In genomic region chr4:120104599-120104998, GRCm38 (mm10) we compare ENCODE assay signal across 10 mouse cellular contexts. TPM values are rescaled to one million over a fixed set of nuclear protein-coding genes. Genes with fewer than 3 reads are reported as not detected.
DNase-seq lines count a peak whose midpoint lies in the region; ATAC-seq and TF ChIP-seq lines count a peak whose summit lies in the region.
"Had no signal": no experiment of that assay in that cellular context is flagged by ENCODE, and none has a peak within 500 bp of the region (broad histone marks: within the 10 kb centered on the region; RNA-seq: fewer than 3 reads in every experiment).

No protein-coding gene starts in this region.

- 0 out of 2 replicates have a peak, but pooled peaks have one; percentile 19 for ATAC-seq in forebrain, embryonic 13.5 days
- no peak for ATAC-seq in forebrain, embryonic 16.5 days

- H3K4me1 ChIP-seq in forebrain, embryonic 13.5 days, result no peaks in the 10 kb centered on the region
- H3K4me1 ChIP-seq in forebrain, embryonic 16.5 days (replicated peaks; ENCODE audit: control insufficient read depth, insufficient read depth, low read length), result no peaks in the 10 kb centered on the region
- no peaks in the 10 kb centered on the region for H3K4me1 ChIP-seq in E14TG2a.4 (replicated peaks; ENCODE audit: low read depth, low read length)
- H3K4me1 ChIP-seq: heart, embryonic 15.5 days had no signal

- H3K9me3 ChIP-seq in forebrain, embryonic 13.5 days (replicated peaks), result no peaks in the 10 kb centered on the region
- 0 out of 2 replicates have a peak, but pooled peaks cover 2% of the 10 kb centered on the region for H3K9me3 ChIP-seq in forebrain, embryonic 16.5 days (ENCODE audit: control insufficient read depth, low read length)
- peaks cover 11% of the 10 kb centered on the region for H3K9me3 ChIP-seq in E14TG2a.4 (ENCODE audit: low read length)
- H3K9me3 ChIP-seq: heart, embryonic 15.5 days had no signal

- H3K27ac ChIP-seq in forebrain, embryonic 13.5 days, result no peak overlapping the region
- no peak overlapping the region for H3K27ac ChIP-seq in forebrain, embryonic 16.5 days (ENCODE audit: low read length)
- H3K27ac ChIP-seq: heart, embryonic 15.5 days had no signal

- no peaks in the 10 kb centered on the region for H3K27me3 ChIP-seq in forebrain, embryonic 13.5 days
- no peaks in the 10 kb centered on the region for H3K27me3 ChIP-seq in forebrain, embryonic 16.5 days (replicated peaks; ENCODE audit: control insufficient read depth, insufficient read depth, low read length)
- peaks cover 2% of the 10 kb centered on the region; the same call in 1 of the 2 replicates for H3K27me3 ChIP-seq in E14TG2a.4 (ENCODE audit: insufficient read depth, low read length)
- H3K27me3 ChIP-seq in splenic B cell, adult 2 months (ENCODE audit: control insufficient read depth, insufficient read depth, low read length, poor library complexity, severe bottlenecking), result no peaks in the 10 kb centered on the region
- H3K27me3 ChIP-seq: heart, embryonic 15.5 days had no signal

- WGBS in forebrain, embryonic 13.5 days, result 51% methylated on average over 5 of the region's 5 CpGs
- 59% methylated on average over 5 of the region's 5 CpGs for WGBS in forebrain, embryonic 16.5 days

- H3K36me3 ChIP-seq in forebrain, embryonic 13.5 days (ENCODE audit: poor library complexity, severe bottlenecking), result no peaks in the 10 kb centered on the region
- no peaks in the 10 kb centered on the region for H3K36me3 ChIP-seq in forebrain, embryonic 16.5 days (ENCODE audit: control insufficient read depth, insufficient read depth)
- H3K36me3 ChIP-seq in E14TG2a.4 (ENCODE audit: insufficient read depth, low read length), result no peaks in the 10 kb centered on the region
- no peaks in the 10 kb centered on the region for H3K36me3 ChIP-seq in splenic B cell, adult 2 months (ENCODE audit: control insufficient read depth, insufficient read depth, low read length, poor library complexity, severe bottlenecking)
- H3K36me3 ChIP-seq: G1E; heart, embryonic 15.5 days had no signal

- H3K4me3 ChIP-seq in forebrain, embryonic 13.5 days, result no peak overlapping the region
- no peak overlapping the region for H3K4me3 ChIP-seq in forebrain, embryonic 16.5 days (replicated peaks; ENCODE audit: low read length)
- H3K4me3 ChIP-seq in E14TG2a.4 (replicated peaks; ENCODE audit: low read length), result no peak overlapping the region
- H3K4me3 ChIP-seq: heart, embryonic 15.5 days had no signal

- no peak overlapping the region for H3K4me2 ChIP-seq in forebrain, embryonic 13.5 days
- no peak overlapping the region for H3K4me2 ChIP-seq in forebrain, embryonic 16.5 days (ENCODE audit: low read length)
- H3K4me2 ChIP-seq: heart, embryonic 15.5 days had no signal

- no peak overlapping the region for H3K9ac ChIP-seq in forebrain, embryonic 13.5 days
- H3K9ac ChIP-seq in forebrain, embryonic 16.5 days (replicated peaks; ENCODE audit: low read depth, low read length), result no peak overlapping the region
- H3K9ac ChIP-seq: heart, embryonic 15.5 days had no signal

- TF ChIP-seq CTCF in E14TG2a.4 (conservative IDR thresholded peaks at IDR 0.05; ENCODE audit: low read length), result peak; percentile 44

- peak; percentile 61 for DNase-seq in cerebellum, adult 11-12 months
- peak; percentile 67 for DNase-seq in gastrocnemius, adult 18-20 months (ENCODE audit: low spot score)
- DNase-seq in layer of hippocampus, adult 9-10 months (ENCODE audit: low spot score), result peak; percentile 54
- DNase-seq in mesoderm, embryonic 11.5 days (ENCODE audit: low read depth, low spot score), result peak; percentile 54
- DNase-seq in splenic B cell, adult 2 months (ENCODE audit: low read depth, low spot score), result peak; percentile 82

RNA-seq across cellular contexts. Expression of gene AL607142.1, which starts 39.8 kb away (rescaled TPM):
- not detected in 2 replicates for polyA plus RNA-seq in forebrain, embryonic 13.5 days (2015; fragmentation: Nextera tagmentation; extraction: Ambion mirVana)
- polyA plus RNA-seq in forebrain, embryonic 16.5 days (2015; fragmentation: Nextera tagmentation; extraction: Ambion mirVana), result not detected in 2 replicates
- total RNA-seq in gastrocnemius, adult 18-20 months (2021), result not detected
- total RNA-seq: G1E had no signal
- polyA plus RNA-seq: G1E; heart, embryonic 15.5 days had no signal

RNA-seq across cellular contexts. Expression of gene Edn2, which starts 56.4 kb away (rescaled TPM):
- polyA plus RNA-seq in forebrain, embryonic 13.5 days (2015; fragmentation: Nextera tagmentation; extraction: Ambion mirVana), result 0.18 and 0.31 TPM in 2 replicates
- 0.38 TPM in 1 of 2 replicates, not detected in the other for polyA plus RNA-seq in forebrain, embryonic 16.5 days (2015; fragmentation: Nextera tagmentation; extraction: Ambion mirVana)
- total RNA-seq in gastrocnemius, adult 18-20 months (2021), result not detected
- total RNA-seq: G1E had no signal
- polyA plus RNA-seq: G1E had no signal
